Mouse (Mus musculus) bone marrow, adult 2 months (tissue): ENCODE measurements around the gene Prkd2.

Source experiments
- CTCF ChIP-seq: fragments of 200-500 bp; IDR thresholded peaks from 2 replicates; pipeline ENCODE4 v1.5.1; 2011; ENCODE audit warnings: low read length, control low read depth; ENCODE audit not compliant: control insufficient read depth, insufficient read depth
- POLR2A ChIP-seq: fragments of 200-500 bp; IDR thresholded peaks from 2 replicates; pipeline ENCODE4 v1.6.1; 2011; ENCODE audit warnings: low read depth, mild to moderate bottlenecking, control low read depth, low read length, borderline replicate concordance; ENCODE audit not compliant: control insufficient read depth

- TF ChIP-seq POLR2A (no peak), CTCF (no peak)
These were observed 76.0 kb downstream of the Prkd2 start for GRCm38 (mm10) chr7:16918670-16919069.
